Mouse (Mus musculus): ENCODE measurements around the gene Ppp1r12b.

GRCm38 (mm10) chr1:134706549-134706948 lies 249.2 kb downstream of the Ppp1r12b start:
- TF ChIP-seq CTCF (IDR thresholded peaks at IDR 0.05; ENCODE audit: extremely low read depth, insufficient read depth, insufficient read length, insufficient replicate concordance) (no peak), POLR2A (IDR thresholded peaks at IDR 0.05; ENCODE audit: low read depth, low read length) (no peak)

All from spleen, adult 2 months (tissue).